Mouse (Mus musculus) lung, embryonic 15.5 days (tissue): ENCODE measurements at regions not wholly inside any gene's neighbourhood (a gene's known extent, or its start where the extent isn't known, plus 50 kb on each side); places are given as distances from the start of the nearest gene placed in this dataset.

Experiments used
- ATAC-seq: fragments of 200-750 bp; cut with Nextera tagmentation; 2 replicates; pipeline ENCODE4 v1.8.0; 2017; ENCODE audit warnings: moderate number of reproducible peaks, borderline replicate concordance; ENCODE audit not compliant: low FRiP score, low TSS enrichment; ENCODE audit errors: extremely low read depth
- H3K27ac ChIP-seq: fragments of 300-500 bp; sonication (generic); 2 replicates; pipeline ENCODE4 v1.5.1; 2015; ENCODE audit warnings: moderate library complexity, mild to moderate bottlenecking, inconsistent platforms
- H3K27me3 ChIP-seq: fragments of 300-500 bp; sonication (generic); 2 replicates; pipeline ENCODE4 v1.6.1; 2015; ENCODE audit warnings: inconsistent platforms
- H3K36me3 ChIP-seq: fragments of 300-500 bp; sonication (generic); 2 replicates; pipeline ENCODE4 v1.6.1; 2015; ENCODE audit warnings: inconsistent platforms
- H3K4me1 ChIP-seq: fragments of 300-500 bp; sonication (generic); 2 replicates; pipeline ENCODE4 v1.6.1; 2015; ENCODE audit warnings: inconsistent platforms
- H3K4me2 ChIP-seq: fragments of 300-500 bp; sonication (generic); 2 replicates; pipeline ENCODE4 v1.6.1; 2015; ENCODE audit warnings: inconsistent platforms, mild to moderate bottlenecking, moderate library complexity
- H3K4me3 ChIP-seq: fragments of 300-500 bp; sonication (generic); 2 replicates; pipeline ENCODE4 v1.5.1; 2015; ENCODE audit warnings: mild to moderate bottlenecking, inconsistent platforms
- H3K9ac ChIP-seq: fragments of 300-500 bp; sonication (generic); 2 replicates; pipeline ENCODE4 v1.6.1; 2015; ENCODE audit warnings: inconsistent platforms
- H3K9me3 ChIP-seq: fragments of 300-500 bp; sonication (generic); 2 replicates; pipeline ENCODE4 v1.6.1; 2016; ENCODE audit warnings: inconsistent platforms
- WGBS: fragments of 180-500 bp; shearing (Covaris S2); methylation state at CpG from one replicate; pipeline ENCODE4 v1.1.7; 2015; 5-methylcytosine and 5-hydroxymethylcytosine counted together

GRCm38 (mm10) chr4:135013932-135014331 lies 83.2 kb downstream of the Syf2 start:
- H3K4me3 ChIP-seq: no peak overlapping the region
- WGBS: 47% methylated on average over 2 of the region's 2 CpGs
- no peak overlapping the region for H3K4me2 ChIP-seq
- H3K36me3 ChIP-seq: no peaks in the 10 kb centered on the region
- H3K27ac ChIP-seq: no peak overlapping the region
- no peaks in the 10 kb centered on the region for H3K4me1 ChIP-seq
- H3K27me3 ChIP-seq: no peaks in the 10 kb centered on the region
- no peaks in the 10 kb centered on the region for H3K9me3 ChIP-seq
- no peak for ATAC-seq
- H3K9ac ChIP-seq: no peak overlapping the region

GRCm38 (mm10) chr4:135018018-135018417 lies 87.3 kb downstream of the Syf2 start:
- ATAC-seq: no peak
- Histone ChIP-seq H3K4me3 (no peak overlapping the region), H3K27ac (no peak overlapping the region), H3K9ac (no peak overlapping the region), H3K4me2 (no peak overlapping the region), H3K4me1 (no peaks in the 10 kb centered on the region), H3K27me3 (no peaks in the 10 kb centered on the region), H3K9me3 (no peaks in the 10 kb centered on the region), H3K36me3 (no peaks in the 10 kb centered on the region)
- WGBS: 19% methylated on average over 8 of the region's 8 CpGs

- WGBS: 44% methylated on average over 2 of the region's 2 CpGs
- Histone ChIP-seq H3K9me3 (no peaks in the 10 kb centered on the region), H3K4me2 (no peak overlapping the region), H3K4me3 (no peak overlapping the region), H3K27me3 (no peaks in the 10 kb centered on the region), H3K9ac (no peak overlapping the region), H3K27ac (no peak overlapping the region), H3K4me1 (no peaks in the 10 kb centered on the region), H3K36me3 (no peaks in the 10 kb centered on the region)
- ATAC-seq: no peak
Measured at GRCm38 (mm10) chr4:135019120-135019519, 88.4 kb downstream of the Syf2 start.

GRCm38 (mm10) chr4:135020262-135020991 lies 89.7 kb downstream of the Syf2 start:
- H3K27ac ChIP-seq: no peak overlapping the region
- no peaks in the 10 kb centered on the region for H3K9me3 ChIP-seq
- ATAC-seq: no peak
- WGBS: 72% methylated on average over 8 of the region's 8 CpGs
- H3K36me3 ChIP-seq: no peaks in the 10 kb centered on the region
- no peak overlapping the region for H3K4me3 ChIP-seq
- H3K9ac ChIP-seq: no peak overlapping the region
- H3K27me3 ChIP-seq: 0 out of 2 replicates have a peak, but pooled peaks cover 2% of the 10 kb centered on the region
- H3K4me1 ChIP-seq: no peaks in the 10 kb centered on the region; the same call in 1 of the 2 replicates
- no peak overlapping the region for H3K4me2 ChIP-seq

- no peak overlapping the region for H3K4me3 ChIP-seq
- ATAC-seq: no peak
- H3K27ac ChIP-seq: no peak overlapping the region
- peaks cover 16% of the 10 kb centered on the region; the same call in 1 of the 2 replicates for H3K27me3 ChIP-seq
- H3K36me3 ChIP-seq: no peaks in the 10 kb centered on the region
- no peak overlapping the region for H3K9ac ChIP-seq
- H3K4me1 ChIP-seq: peaks cover 7% of the 10 kb centered on the region; the same call in 1 of the 2 replicates
- no peaks in the 10 kb centered on the region for H3K9me3 ChIP-seq
- WGBS: 83% methylated on average over 5 of the region's 5 CpGs
- no peak overlapping the region for H3K4me2 ChIP-seq
Measured at GRCm38 (mm10) chr4:135023200-135023599, 92.5 kb downstream of the Syf2 start.

GRCm38 (mm10) chr4:135025802-135026201 lies 94.7 kb upstream of the Runx3 start:
- H3K27me3 ChIP-seq: peaks cover 16% of the 10 kb centered on the region; the same call in 1 of the 2 replicates
- H3K4me3 ChIP-seq: no peak overlapping the region
- WGBS: 32% methylated on average over 18 of the region's 18 CpGs
- H3K9ac ChIP-seq: no peak overlapping the region
- H3K27ac ChIP-seq: no peak overlapping the region
- no peaks in the 10 kb centered on the region for H3K36me3 ChIP-seq
- no peak for ATAC-seq
- peak overlapping the region; percentile 22; the same call in 1 of the 2 replicates for H3K4me2 ChIP-seq
- H3K9me3 ChIP-seq: no peaks in the 10 kb centered on the region
- H3K4me1 ChIP-seq: peaks cover 7% of the 10 kb centered on the region; the same call in 1 of the 2 replicates

GRCm38 (mm10) chr4:135027136-135027535 lies 93.3 kb upstream of the Runx3 start:
- no peaks in the 10 kb centered on the region for H3K36me3 ChIP-seq
- no peak overlapping the region for H3K27ac ChIP-seq
- H3K4me3 ChIP-seq: no peak overlapping the region
- peaks cover 16% of the 10 kb centered on the region; the same call in 1 of the 2 replicates for H3K27me3 ChIP-seq
- ATAC-seq: no peak
- H3K4me1 ChIP-seq: peaks cover 7% of the 10 kb centered on the region; the same call in 1 of the 2 replicates
- no peak overlapping the region for H3K4me2 ChIP-seq
- WGBS: 41% methylated on average over 8 of the region's 8 CpGs
- no peaks in the 10 kb centered on the region for H3K9me3 ChIP-seq
- H3K9ac ChIP-seq: no peak overlapping the region

- Histone ChIP-seq H3K4me3 (no peak overlapping the region), H3K4me1 (peaks cover 7% of the 10 kb centered on the region; the same call in 1 of the 2 replicates), H3K4me2 (no peak overlapping the region), H3K36me3 (no peaks in the 10 kb centered on the region), H3K9me3 (no peaks in the 10 kb centered on the region), H3K27me3 (peaks cover 15% of the 10 kb centered on the region; the same call in 1 of the 2 replicates), H3K27ac (no peak overlapping the region), H3K9ac (no peak overlapping the region)
- no peak for ATAC-seq
- 91% methylated on average over 2 of the region's 2 CpGs for WGBS
Measured at GRCm38 (mm10) chr4:135029723-135030122, 90.7 kb upstream of the Runx3 start.

GRCm38 (mm10) chr4:135032461-135032860 lies 88.0 kb upstream of the Runx3 start:
- Histone ChIP-seq H3K9me3 (no peaks in the 10 kb centered on the region), H3K27me3 (0 out of 2 replicates have a peak, but pooled peaks cover 1% of the 10 kb centered on the region), H3K9ac (no peak overlapping the region), H3K4me1 (0 out of 2 replicates have a peak, but pooled peaks cover 5% of the 10 kb centered on the region), H3K4me2 (no peak overlapping the region), H3K27ac (no peak overlapping the region), H3K36me3 (no peaks in the 10 kb centered on the region), H3K4me3 (no peak overlapping the region)
- no peak for ATAC-seq
- 25% methylated on average over 9 of the region's 9 CpGs for WGBS

GRCm38 (mm10) chr4:135033302-135033701 lies 87.2 kb upstream of the Runx3 start:
- ATAC-seq: no peak
- no peaks in the 10 kb centered on the region for H3K27me3 ChIP-seq
- 63% methylated on average over 8 of the region's 8 CpGs for WGBS

GRCm38 (mm10) chr4:135034406-135034805 lies 86.0 kb upstream of the Runx3 start:
- Histone ChIP-seq H3K4me1 (no peaks in the 10 kb centered on the region), H3K4me3 (no peak overlapping the region), H3K27me3 (no peaks in the 10 kb centered on the region), H3K4me2 (no peak overlapping the region), H3K36me3 (no peaks in the 10 kb centered on the region), H3K9ac (no peak overlapping the region), H3K9me3 (no peaks in the 10 kb centered on the region), H3K27ac (no peak overlapping the region)
- no peak for ATAC-seq
- WGBS: 31% methylated on average over 7 of the region's 7 CpGs

More at GRCm38 (mm10) chr4:135033302-135033701, 87.2 kb upstream of the Runx3 start:
- Histone ChIP-seq H3K9ac (no peak overlapping the region), H3K4me3 (no peak overlapping the region), H3K9me3 (no peaks in the 10 kb centered on the region), H3K4me1 (no peaks in the 10 kb centered on the region), H3K27ac (no peak overlapping the region), H3K36me3 (no peaks in the 10 kb centered on the region), H3K4me2 (no peak overlapping the region)

- H3K27me3 ChIP-seq: no peaks in the 10 kb centered on the region
- WGBS: 89% methylated on average over 3 of the region's 3 CpGs
Measured at GRCm38 (mm10) chr4:135036764-135037163, 83.7 kb upstream of the Runx3 start.

More at GRCm38 (mm10) chr4:135036764-135037163, 83.7 kb upstream of the Runx3 start:
- no peak for ATAC-seq
- H3K36me3 ChIP-seq: no peaks in the 10 kb centered on the region
- no peak overlapping the region for H3K4me2 ChIP-seq
- H3K9ac ChIP-seq: no peak overlapping the region
- H3K4me3 ChIP-seq: no peak overlapping the region
- H3K4me1 ChIP-seq: no peaks in the 10 kb centered on the region
- H3K9me3 ChIP-seq: no peaks in the 10 kb centered on the region
- no peak overlapping the region for H3K27ac ChIP-seq
